Comparison of ENCODE assay signal across 11 mouse cellular contexts in genomic region chr19:46035971-46036370, GRCm38 (mm10). TPM values are rescaled to one million over a fixed set of nuclear protein-coding genes. Genes with fewer than 3 reads are reported as not detected.
A peak's percentile ranks its signal among the peaks of the same experiment; 100 is the strongest.
DNase-seq lines count a peak whose midpoint lies in the region; ATAC-seq lines count a peak whose summit lies in the region.
"Had no signal": no experiment of that assay in that cellular context is flagged by ENCODE, and none has a peak within 500 bp of the region (broad histone marks: within the 10 kb centered on the region; RNA-seq: fewer than 3 reads in every experiment).

No protein-coding gene starts in this region.

- peaks cover 32% of the 10 kb centered on the region for H3K4me1 ChIP-seq in kidney, embryonic 14.5 days (ENCODE audit: control insufficient read depth, insufficient read depth, low read length)
- peaks cover 34% of the 10 kb centered on the region for H3K4me1 ChIP-seq in hindbrain, embryonic 14.5 days (replicated peaks; ENCODE audit: control insufficient read depth, insufficient read depth, low read length)
- H3K4me1 ChIP-seq in neural tube, embryonic 13.5 days (replicated peaks) = peaks cover 44% of the 10 kb centered on the region

- DNase-seq in cerebellum, adult 18-20 months = peak; percentile 48 to 57
- DNase-seq in cerebellum, postnatal 4 days (ENCODE audit: low spot score in 2 of 2) = no peak
- DNase-seq in kidney, postnatal 4 days = no peak
- DNase-seq in hindbrain, embryonic 14.5 days (ENCODE audit: low spot score) = no peak
- no peak for DNase-seq in gastrocnemius, postnatal 4 days (ENCODE audit: low spot score in 2 of 2)
- DNase-seq: kidney, adult 8-10 months; layer of hippocampus, postnatal 36 days; lung, adult 18-20 months had no signal

- H3K27me3 ChIP-seq in kidney, embryonic 14.5 days (ENCODE audit: control insufficient read depth, insufficient read depth, low read length) = no peaks in the 10 kb centered on the region
- H3K27me3 ChIP-seq in hindbrain, embryonic 14.5 days (ENCODE audit: control insufficient read depth, insufficient read depth, low read length) = no peaks in the 10 kb centered on the region
- H3K27me3 ChIP-seq in neural tube, embryonic 13.5 days = no peaks in the 10 kb centered on the region

- no peak overlapping the region for H3K4me3 ChIP-seq in kidney, embryonic 14.5 days (ENCODE audit: low read length)
- H3K4me3 ChIP-seq in hindbrain, embryonic 14.5 days (replicated peaks; ENCODE audit: low read length) = no peak overlapping the region
- peak overlapping the region; percentile 95 for H3K4me3 ChIP-seq in neural tube, embryonic 13.5 days

- peaks cover 54% of the 10 kb centered on the region for H3K36me3 ChIP-seq in kidney, embryonic 14.5 days (ENCODE audit: control insufficient read depth, insufficient read depth, low read length)
- peaks cover 49% of the 10 kb centered on the region for H3K36me3 ChIP-seq in hindbrain, embryonic 14.5 days (replicated peaks; ENCODE audit: control insufficient read depth, insufficient read depth)
- peaks cover 57% of the 10 kb centered on the region for H3K36me3 ChIP-seq in neural tube, embryonic 13.5 days

- peak overlapping the region; percentile 28; the same call in 1 of the 2 replicates for H3K9ac ChIP-seq in kidney, embryonic 14.5 days (ENCODE audit: low read depth, low read length)
- H3K9ac ChIP-seq in hindbrain, embryonic 14.5 days = no peak overlapping the region
- H3K9ac ChIP-seq in neural tube, embryonic 13.5 days = no peak overlapping the region

- no peak overlapping the region; the same call in 1 of the 2 replicates for H3K4me2 ChIP-seq in kidney, embryonic 14.5 days (replicated peaks; ENCODE audit: low read depth, low read length)
- H3K4me2 ChIP-seq in hindbrain, embryonic 14.5 days (replicated peaks) = peak overlapping the region; percentile 73
- peak overlapping the region; percentile 100 for H3K4me2 ChIP-seq in neural tube, embryonic 13.5 days

- ATAC-seq in kidney, embryonic 14.5 days (ENCODE audit: low FRiP score, low TSS enrichment) = no peak
- no peak for ATAC-seq in hindbrain, embryonic 14.5 days (ENCODE audit: low FRiP score)
- no peak for ATAC-seq in neural tube, embryonic 13.5 days (ENCODE audit: low read depth)
- ATAC-seq in CD4-positive, CD25-positive, alpha-beta regulatory T cell, adult 4 months = no peak

- H3K27ac ChIP-seq in kidney, embryonic 14.5 days (ENCODE audit: low read depth, low read length) = no peak overlapping the region
- no peak overlapping the region for H3K27ac ChIP-seq in hindbrain, embryonic 14.5 days
- H3K27ac ChIP-seq in neural tube, embryonic 13.5 days (replicated peaks) = no peak overlapping the region

- WGBS in kidney, embryonic 14.5 days = 94% methylated on average over 13 of the region's 13 CpGs
- 86% methylated on average over 13 of the region's 13 CpGs for WGBS in hindbrain, embryonic 14.5 days
- 89% methylated on average over 13 of the region's 13 CpGs for WGBS in neural tube, embryonic 13.5 days

- no peaks in the 10 kb centered on the region for H3K9me3 ChIP-seq in kidney, embryonic 14.5 days (ENCODE audit: control insufficient read depth, low read length)
- no peaks in the 10 kb centered on the region for H3K9me3 ChIP-seq in hindbrain, embryonic 14.5 days (ENCODE audit: control insufficient read depth, low read length)
- H3K9me3 ChIP-seq in neural tube, embryonic 13.5 days = no peaks in the 10 kb centered on the region

RNA-seq across cellular contexts. Expression of gene Pprc1, which starts 8.7 kb away (rescaled TPM):
- 39.5 and 54.4 TPM in 2 replicates for polyA plus RNA-seq in kidney, embryonic 14.5 days (2014; fragmentation: Nextera tagmentation; extraction: Ambion mirVana)
- 19.1 and 29.6 TPM in 2 replicates for polyA plus RNA-seq in hindbrain, embryonic 14.5 days (2014; fragmentation: Nextera tagmentation; extraction: Ambion mirVana)
- 17.1 and 25.1 TPM in 2 replicates for polyA plus RNA-seq in neural tube, embryonic 13.5 days (2015; fragmentation: Nextera tagmentation; extraction: Ambion mirVana)
- total RNA-seq in gastrocnemius, postnatal 4 days (2021) = 10 to 100 TPM; 35.3 to 43.9 TPM
- polyA plus RNA-seq in CD4-positive, CD25-positive, alpha-beta regulatory T cell, adult 4 months (2017; shearing (Covaris generic)) = 10 to 100 TPM; 20.3 to 20.4 TPM

RNA-seq across cellular contexts. Expression of gene Ldb1, which starts 9.0 kb away (rescaled TPM):
- polyA plus RNA-seq in kidney, embryonic 14.5 days (2014; fragmentation: Nextera tagmentation; extraction: Ambion mirVana) = 79.6 and 97.2 TPM in 2 replicates
- 92.2 and 95.4 TPM in 2 replicates for polyA plus RNA-seq in hindbrain, embryonic 14.5 days (2014; fragmentation: Nextera tagmentation; extraction: Ambion mirVana)
- 128 and 132 TPM in 2 replicates for polyA plus RNA-seq in neural tube, embryonic 13.5 days (2015; fragmentation: Nextera tagmentation; extraction: Ambion mirVana)
- 10 to 100 TPM; 75.3 to 85.3 TPM for total RNA-seq in gastrocnemius, postnatal 4 days (2021)
- polyA plus RNA-seq in CD4-positive, CD25-positive, alpha-beta regulatory T cell, adult 4 months (2017; shearing (Covaris generic)) = 10 to 100 TPM; 43.6 to 47.2 TPM

RNA-seq across cellular contexts. Expression of gene Hps6, which starts 32.7 kb away (rescaled TPM):
- polyA plus RNA-seq in kidney, embryonic 14.5 days (2014; fragmentation: Nextera tagmentation; extraction: Ambion mirVana) = 2.8 and 4.2 TPM in 2 replicates
- polyA plus RNA-seq in hindbrain, embryonic 14.5 days (2014; fragmentation: Nextera tagmentation; extraction: Ambion mirVana) = 2.9 and 3.1 TPM in 2 replicates
- polyA plus RNA-seq in neural tube, embryonic 13.5 days (2015; fragmentation: Nextera tagmentation; extraction: Ambion mirVana) = 4.0 and 4.7 TPM in 2 replicates
- total RNA-seq in gastrocnemius, postnatal 4 days (2021) = 1 to 10 TPM; 4.9 to 5.5 TPM
- 1 to 10 TPM; 2.6 to 4.7 TPM for polyA plus RNA-seq in CD4-positive, CD25-positive, alpha-beta regulatory T cell, adult 4 months (2017; shearing (Covaris generic))

RNA-seq across cellular contexts. Expression of gene Armh3, which starts 37.7 kb away (rescaled TPM):
- polyA plus RNA-seq in kidney, embryonic 14.5 days (2014; fragmentation: Nextera tagmentation; extraction: Ambion mirVana) = 9.0 and 17.0 TPM in 2 replicates
- polyA plus RNA-seq in hindbrain, embryonic 14.5 days (2014; fragmentation: Nextera tagmentation; extraction: Ambion mirVana) = 17.7 and 18.7 TPM in 2 replicates
- 24.8 and 25.0 TPM in 2 replicates for polyA plus RNA-seq in neural tube, embryonic 13.5 days (2015; fragmentation: Nextera tagmentation; extraction: Ambion mirVana)
- total RNA-seq in gastrocnemius, postnatal 4 days (2021) = 10 to 100 TPM; 16.0 to 19.0 TPM
- 10 to 100 TPM in 1 of 2 experiments, 1 to 10 TPM in 1; 9.1 to 12.8 TPM for polyA plus RNA-seq in CD4-positive, CD25-positive, alpha-beta regulatory T cell, adult 4 months (2017; shearing (Covaris generic))

RNA-seq across cellular contexts. Expression of gene Nolc1, which starts 39.7 kb away (rescaled TPM):
- 80.6 and 114 TPM in 2 replicates for polyA plus RNA-seq in kidney, embryonic 14.5 days (2014; fragmentation: Nextera tagmentation; extraction: Ambion mirVana)
- 58.1 and 63.2 TPM in 2 replicates for polyA plus RNA-seq in hindbrain, embryonic 14.5 days (2014; fragmentation: Nextera tagmentation; extraction: Ambion mirVana)
- polyA plus RNA-seq in neural tube, embryonic 13.5 days (2015; fragmentation: Nextera tagmentation; extraction: Ambion mirVana) = 60.1 and 73.6 TPM in 2 replicates
- 10 to 100 TPM; 31.6 to 34.3 TPM for total RNA-seq in gastrocnemius, postnatal 4 days (2021)
- polyA plus RNA-seq in CD4-positive, CD25-positive, alpha-beta regulatory T cell, adult 4 months (2017; shearing (Covaris generic)) = 10 to 100 TPM; 67.5 to 86.6 TPM

Comparison
In these comparisons a context has a peak if more than half of its experiments do, and no peak if none do; other contexts are left out.
1. DNase-seq: peak in cerebellum, adult 18-20 months (2 of 2); none in cerebellum, postnatal 4 days (0 of 2), kidney, postnatal 4 days (0 of 2), hindbrain, embryonic 14.5 days (single experiment) and gastrocnemius, postnatal 4 days (0 of 2).